Mouse (Mus musculus) CH12.LX (cell line): ENCODE results near the gene Gm20481. TPM values are rescaled to one million over a fixed set of nuclear protein-coding genes. Genes with fewer than 3 reads are reported as not detected.

Experiments
- DNase-seq: peaks from one replicate; pipeline ENCODE4 v3.0.0-alpha.2; 2013; ENCODE audit errors: extremely low read depth
- H3K27ac ChIP-seq: 2 replicates; pipeline ENCODE4 v1.5.1; 2012; ENCODE audit warnings: low read depth, mild to moderate bottlenecking, control low read depth, moderate library complexity; ENCODE audit not compliant: insufficient read depth
- H3K27me3 ChIP-seq: replicated peaks from 2 replicates; pipeline ENCODE3; 2012; ENCODE audit warnings: inconsistent platforms
- H3K36me3 ChIP-seq, 2 experiments: replicated peaks in 1 of 2; 2 replicates each; pipeline versions ENCODE3 to v1.6.1; 2012; ENCODE audit warnings: inconsistent platforms in 1 of 2, low read length in 1 of 2, mild to moderate bottlenecking in 1 of 2, mixed read lengths in 1 of 2, moderate library complexity in 1 of 2; ENCODE audit not compliant: control insufficient read depth in 1 of 2, insufficient read depth in 1 of 2
- H3K4me1 ChIP-seq, 2 experiments: 2 replicates each; pipeline ENCODE4 v1.6.1; 2012; ENCODE audit warnings: inconsistent platforms in 1 of 2, moderate library complexity in 1 of 2; ENCODE audit not compliant: insufficient read depth in 2 of 2, control insufficient read depth in 1 of 2
- H3K4me2 ChIP-seq: 2 replicates; pipeline ENCODE4 v1.6.1; 2012; ENCODE audit warnings: low read depth, mild to moderate bottlenecking, control low read depth; ENCODE audit not compliant: poor library complexity, insufficient read depth, severe bottlenecking
- H3K4me3 ChIP-seq, 3 experiments: fragments of 150-350 bp in 1 of 3; sonication (generic) in 1 of 3; replicated peaks in 1 of 3; 2 replicates each; pipeline versions ENCODE3 to v1.5.1; 2011 to 2012; ENCODE audit warnings: low read depth in 2 of 3, low read length in 2 of 3, mild to moderate bottlenecking in 2 of 3, moderate library complexity in 2 of 3, control low read depth in 1 of 3, improper control_type of control experiment in 1 of 3, inconsistent platforms in 1 of 3, mixed read lengths in 1 of 3; ENCODE audit not compliant: poor library complexity in 1 of 3
- H3K79me2 ChIP-seq: replicated peaks from 2 replicates; pipeline ENCODE4 v1.6.1; 2012; ENCODE audit warnings: mild to moderate bottlenecking, moderate library complexity; ENCODE audit not compliant: control insufficient read depth, poor library complexity, insufficient read depth, severe bottlenecking; ENCODE audit errors: extremely low read depth
- H3K9ac ChIP-seq: 2 replicates; pipeline ENCODE4 v1.6.1; 2012; ENCODE audit warnings: low read depth, mild to moderate bottlenecking, control low read depth, moderate library complexity; ENCODE audit not compliant: insufficient read depth
- H3K9me3 ChIP-seq: replicated peaks from 2 replicates; pipeline ENCODE3; 2012; ENCODE audit warnings: low read length, inconsistent platforms, mixed read lengths
- CHD1 ChIP-seq: IDR thresholded peaks from 2 replicates; pipeline ENCODE4 v1.6.1; 2012; ENCODE audit warnings: low read depth, low read length, improper control_type of control experiment, inconsistent platforms
- E2F4 ChIP-seq: IDR thresholded peaks from 2 replicates; pipeline ENCODE4 v1.6.1; 2011; ENCODE audit warnings: low read depth, low read length, improper control_type of control experiment; ENCODE audit not compliant: insufficient replicate concordance
- ETS1 ChIP-seq: conservative IDR thresholded peaks from 2 replicates; pipeline ENCODE4 v1.6.1; 2012; ENCODE audit warnings: low read depth, mild to moderate bottlenecking, inconsistent platforms, low read length, improper control_type of control experiment, moderate library complexity
- GABPA ChIP-seq: IDR thresholded peaks from 2 replicates; pipeline ENCODE4 v1.6.1; 2012; ENCODE audit warnings: low read depth, low read length, improper control_type of control experiment, inconsistent platforms; ENCODE audit not compliant: insufficient replicate concordance
- MAFK ChIP-seq: IDR thresholded peaks from 2 replicates; pipeline ENCODE4 v1.6.1; 2011; ENCODE audit warnings: low read length, improper control_type of control experiment; ENCODE audit not compliant: insufficient replicate concordance
- MAX ChIP-seq: IDR thresholded peaks from 2 replicates; pipeline ENCODE4 v1.6.1; 2011; ENCODE audit warnings: low read length, improper control_type of control experiment
- MAZ ChIP-seq: IDR thresholded peaks from 2 replicates; pipeline ENCODE4 v1.6.1; 2012; ENCODE audit warnings: low read depth, mild to moderate bottlenecking, inconsistent platforms, low read length, improper control_type of control experiment, moderate library complexity
- MEF2A ChIP-seq: IDR thresholded peaks from 2 replicates; pipeline ENCODE4 v1.6.1; 2014; ENCODE audit warnings: low read depth, mild to moderate bottlenecking, inconsistent platforms, low read length, improper control_type of control experiment, borderline replicate concordance
- MXI1 ChIP-seq: IDR thresholded peaks from 2 replicates; pipeline ENCODE4 v1.6.1; 2011; ENCODE audit warnings: mild to moderate bottlenecking, low read depth, low read length, improper control_type of control experiment
- NELFE ChIP-seq: IDR thresholded peaks from 2 replicates; pipeline ENCODE4 v1.6.1; 2011; ENCODE audit warnings: low read depth, low read length, improper control_type of control experiment
- SIN3A ChIP-seq: IDR thresholded peaks from 2 replicates; pipeline ENCODE4 v1.6.1; 2012; ENCODE audit warnings: low read length, improper control_type of control experiment, inconsistent platforms
- TBP ChIP-seq: conservative IDR thresholded peaks from 2 replicates; pipeline ENCODE4 v1.6.1; 2011; ENCODE audit warnings: low read depth, low read length, improper control_type of control experiment
- USF2 ChIP-seq: conservative IDR thresholded peaks from 2 replicates; pipeline ENCODE4 v1.6.1; 2011; ENCODE audit warnings: low read depth, low read length, improper control_type of control experiment
- ZC3H11A ChIP-seq: IDR thresholded peaks from 2 replicates; pipeline ENCODE4 v1.6.1; 2012; ENCODE audit warnings: low read depth, mild to moderate bottlenecking, inconsistent platforms, low read length, improper control_type of control experiment
- ZNF384 ChIP-seq: IDR thresholded peaks from 2 replicates; pipeline ENCODE4 v1.6.1; 2012; ENCODE audit warnings: low read depth, low read length, improper control_type of control experiment, inconsistent platforms
- dilution Hi-C: fragments of 300-500 bp; cut with MboI; formaldehyde crosslinking; loops from 2 replicates; pipeline ENCODE4 v1.14.3; 2020; ENCODE audit warnings: low sequenced_read_pairs; ENCODE audit not compliant: extremely low pct_unique_long_range_greater_than_20kb, extremely low pct_ligation_motif_present
- in situ Hi-C: fragments of 300-500 bp; cut with MboI; formaldehyde crosslinking; loops from 3 replicates; pipeline ENCODE4 v1.14.3; 2019; ENCODE audit warnings: low sequenced_read_pairs, low pct_ligation_motif_present, low pct_unique_long_range_greater_than_20kb, mixed read lengths
- polyA plus RNA-seq: library from polyadenylated mRNA; unstranded; fragments of >175 nt; gene quantifications from 2 replicates; pipeline ENCODE4 v1.2.1, GENCODE M21; 2012; ENCODE audit warnings: low read depth; ENCODE audit not compliant: insufficient read length
- total RNA-seq, 2 experiments: library from RNA; depleted of rRNA; stranded (reverse); fragments of 300-350 nt in 1 of 2; fragments of >200 nt in 1 of 2; gene quantifications; 2 replicates each; pipeline ENCODE4 v1.2.3; 2012 to 2014

Gene Gm20481
- total and polyA plus RNA-seq, 3 experiments = not detected

- peaks cover 39 to 75% of the 10 kb centered on the region in 2 experiments for H3K36me3 ChIP-seq
- no peak overlapping the region for H3K4me2 ChIP-seq
- H3K27ac ChIP-seq = no peak overlapping the region
- in situ Hi-C loops = loop anchor here (10.0 kb wide), 1 partner anchor 217 kb away; the partner anchor contains the start of genes Atp6v1g2 and Nfkbil1
- H3K27me3 ChIP-seq = no peaks in the 10 kb centered on the region
- H3K9me3 ChIP-seq = no peaks in the 10 kb centered on the region
- peaks cover 0 to 11% of the 10 kb centered on the region in 2 experiments; a peak in 2 of 4 replicates for H3K4me1 ChIP-seq
- H3K79me2 ChIP-seq = no peaks in the 10 kb centered on the region
- H3K9ac ChIP-seq = no peak overlapping the region
- TF ChIP-seq TBP = no peak
- no peak for TF ChIP-seq ETS1
- no peak for TF ChIP-seq CHD1
- no peak for TF ChIP-seq NELFE
- no peak for TF ChIP-seq SIN3A
- no peak for TF ChIP-seq MEF2A
- no peak for TF ChIP-seq MAZ
- TF ChIP-seq ZNF384 = no peak
- no peak for TF ChIP-seq USF2
- no peak for TF ChIP-seq MAX
- TF ChIP-seq MAFK = no peak
- no peak for TF ChIP-seq MXI1
- TF ChIP-seq GABPA = no peak
- DNase-seq = no peak
- dilution Hi-C loops = no loop called here
- no peak overlapping the region for H3K4me3 ChIP-seq
These were observed 48.0 kb downstream of the Gm20481 start for GRCm38 (mm10) chr17:35017706-35018030.

- in situ Hi-C loops = loop anchor here (10.0 kb wide), 1 partner anchor 217 kb away; the partner anchor contains the start of genes Atp6v1g2 and Nfkbil1
- no peak for DNase-seq
- Histone ChIP-seq H3K36me3 (peaks cover 34 to 74% of the 10 kb centered on the region in 2 experiments), H3K9me3 (no peaks in the 10 kb centered on the region), H3K4me2 (no peak overlapping the region), H3K27ac (no peak overlapping the region), H3K27me3 (no peaks in the 10 kb centered on the region), H3K79me2 (no peaks in the 10 kb centered on the region), H3K9ac (no peak overlapping the region), H3K4me3 (no peak overlapping the region), H3K4me1 (peaks cover 0 to 12% of the 10 kb centered on the region in 2 experiments; a peak in 2 of 4 replicates)
- TF ChIP-seq ZC3H11A (no peak), GABPA (no peak), E2F4 (no peak), MEF2A (no peak)
- dilution Hi-C loops = no loop called here
These were observed 48.5 kb downstream of the Gm20481 start for GRCm38 (mm10) chr17:35018171-35018570.
